Mouse (Mus musculus) kidney, postnatal 10 days (tissue): Measurements from ENCODE around the gene Tsen54.
"Not testable (repeated sequence)": the region's sequence is repeated elsewhere in the genome, so short reads cannot be mapped to it uniquely, and the experiment has no call there.

Source experiments
- DNase-seq: peaks from one replicate; pipeline ENCODE4 v3.0.0; 2021; ENCODE audit warnings: mixed read lengths

Tsen54 gene

GRCm38 (mm10) chr11:115831518-115831917, 17.0 kb downstream of the Tsen54 start:
- no peak for DNase-seq

- no peak for DNase-seq
Observed at GRCm38 (mm10) chr11:115832064-115832463, 17.5 kb downstream of the Tsen54 start.

GRCm38 (mm10) chr11:115832523-115832922, 18.0 kb downstream of the Tsen54 start:
- peak; percentile 95 for DNase-seq

GRCm38 (mm10) chr11:115833021-115833513, 18.5 kb downstream of the Tsen54 start:
- peak; percentile 72 for DNase-seq

- DNase-seq: no peak
Observed at GRCm38 (mm10) chr11:115834033-115834432, 19.5 kb downstream of the Tsen54 start.

GRCm38 (mm10) chr11:115836656-115837395, 22.3 kb downstream of the Tsen54 start:
- DNase-seq: peak; percentile 59

- DNase-seq: no peak
Observed at GRCm38 (mm10) chr11:115837606-115838345, 23.3 kb downstream of the Tsen54 start.

- DNase-seq: no peak
Observed at GRCm38 (mm10) chr11:115838895-115839311, 24.4 kb downstream of the Tsen54 start.

GRCm38 (mm10) chr11:115839732-115840131, 25.2 kb downstream of the Tsen54 start:
- no peak for DNase-seq

GRCm38 (mm10) chr11:115841044-115841443, 26.5 kb downstream of the Tsen54 start:
- DNase-seq: no peak

- DNase-seq: no peak
Observed at GRCm38 (mm10) chr11:115841961-115842550, 27.5 kb downstream of the Tsen54 start.

- no peak for DNase-seq
Observed at GRCm38 (mm10) chr11:115843141-115843890, 28.8 kb downstream of the Tsen54 start.

- peak; percentile 87 for DNase-seq
Observed at GRCm38 (mm10) chr11:115843891-115844239, 29.3 kb downstream of the Tsen54 start.

GRCm38 (mm10) chr11:115844240-115844639, 29.7 kb downstream of the Tsen54 start:
- DNase-seq: peak; percentile 68

- DNase-seq: no peak
Observed at GRCm38 (mm10) chr11:115845819-115846218, 31.3 kb downstream of the Tsen54 start.

- DNase-seq: no peak
Observed at GRCm38 (mm10) chr11:115854674-115855073, 40.1 kb downstream of the Tsen54 start.

GRCm38 (mm10) chr11:115857146-115857545, 42.6 kb downstream of the Tsen54 start:
- not testable (repeated sequence) for DNase-seq

GRCm38 (mm10) chr11:115857936-115858335, 43.4 kb downstream of the Tsen54 start:
- peak; percentile 52 for DNase-seq

- no peak for DNase-seq
Observed at GRCm38 (mm10) chr11:115858354-115858753, 43.8 kb downstream of the Tsen54 start, which contains the start of gene Myo15b. TSS of gene Myo15b (plus strand) at chr11:115858406.

- DNase-seq: peak; percentile 95
Observed at GRCm38 (mm10) chr11:115859143-115859945, 44.8 kb downstream of the Tsen54 start.

- no peak for DNase-seq
Observed at GRCm38 (mm10) chr11:115863895-115864294, 49.4 kb downstream of the Tsen54 start.

GRCm38 (mm10) chr11:115869393-115869792, 54.9 kb downstream of the Tsen54 start:
- no peak for DNase-seq
